Mouse (Mus musculus): Measurements from ENCODE around the gene Rpusd1. TPM values are rescaled to one million over a fixed set of nuclear protein-coding genes. Genes with fewer than 3 reads are reported as not detected.

The Rpusd1 gene
- polyA plus RNA-seq (2015; fragmentation: Nextera tagmentation; extraction: Ambion mirVana): 16.9 and 18.7 TPM in 2 replicates

DNA sequence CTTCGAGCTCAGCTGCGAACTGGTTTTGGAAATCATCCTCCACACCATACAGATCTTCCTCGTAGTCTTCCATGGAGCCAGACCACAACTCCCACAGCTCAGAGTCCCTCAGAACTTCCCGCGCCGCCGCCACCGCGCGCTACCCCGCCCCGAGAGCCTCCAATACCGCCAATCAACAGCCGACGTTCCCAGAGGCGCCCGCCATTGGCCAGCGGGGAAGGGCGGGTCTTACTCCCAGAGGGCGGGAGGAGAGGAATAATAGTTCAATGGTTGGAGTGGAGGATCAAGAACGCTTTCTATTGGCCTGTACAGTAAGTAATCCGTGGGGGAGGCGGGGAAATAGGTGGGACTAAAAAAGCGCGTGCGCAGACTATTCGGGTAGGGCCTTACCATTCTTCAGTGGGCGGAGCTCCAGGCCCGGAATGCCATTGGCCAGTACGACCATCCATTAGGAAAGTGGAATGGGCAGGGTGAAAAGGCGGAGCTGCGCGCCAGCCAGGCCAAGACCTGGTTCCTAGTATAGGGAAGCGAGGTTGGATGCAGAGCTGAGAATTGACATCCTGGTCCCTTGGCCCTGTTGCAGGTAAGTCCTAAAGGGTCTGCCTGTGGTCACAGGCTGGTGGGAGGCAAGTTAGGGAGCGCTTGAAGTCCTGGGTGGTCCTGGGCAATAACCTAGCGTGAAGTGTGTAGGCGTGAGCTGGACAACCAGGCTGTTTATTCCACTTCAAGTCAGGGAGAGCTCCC is at the start of gene Rpusd1, which contains the start of gene Chtf18:
Rpusd1 (plus strand) TSS at position 406 of the 744 bp plus-strand sequence.
Chtf18 (minus strand) TSS at position 155 of the 744 bp plus-strand sequence.
- DNase-seq (ENCODE audit: low spot score): peak; percentile 99

DNA sequence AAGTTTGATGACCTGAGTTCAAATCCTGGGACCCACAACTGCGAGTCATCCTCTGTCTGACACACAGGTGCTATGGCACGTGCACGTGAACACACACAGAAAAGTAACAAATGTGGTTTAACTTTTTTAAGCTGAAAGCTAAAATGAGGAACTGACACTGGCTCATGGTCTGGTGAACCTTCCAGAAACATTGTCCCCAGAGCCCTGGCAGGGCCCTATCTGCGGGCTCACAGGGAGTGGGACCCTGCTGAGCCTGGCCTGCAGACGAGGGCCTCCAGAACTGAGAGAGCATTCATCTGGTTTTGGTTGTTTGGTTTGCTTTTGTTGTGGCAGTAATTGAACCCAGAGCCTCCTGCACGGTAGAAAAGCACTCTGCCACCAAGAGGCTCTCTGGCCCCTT is 49.5 kb upstream of the Rpusd1 start:
- no peak for DNase-seq (ENCODE audit: low spot score)

DNA sequence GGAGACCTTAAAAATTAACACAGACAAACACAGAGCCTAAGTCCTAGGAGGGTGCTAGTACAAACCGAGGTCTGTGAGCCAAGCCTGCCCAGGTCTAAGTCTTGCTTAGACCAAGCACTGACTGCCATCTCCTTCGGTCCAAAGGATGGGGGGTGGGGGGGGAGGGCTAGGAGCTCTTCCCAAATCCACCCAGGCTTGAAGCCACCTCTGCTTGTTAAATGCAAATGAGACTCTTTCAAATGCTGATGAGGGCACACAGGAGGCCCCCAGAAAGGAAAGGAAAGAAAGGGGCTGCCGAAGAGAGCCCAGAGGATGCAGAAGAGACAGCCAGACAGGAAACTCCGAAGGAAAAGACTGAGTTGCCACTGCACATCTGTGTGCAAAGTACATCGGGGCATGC is 47.7 kb upstream of the Rpusd1 start:
- DNase-seq (ENCODE audit: low spot score): no peak

DNA sequence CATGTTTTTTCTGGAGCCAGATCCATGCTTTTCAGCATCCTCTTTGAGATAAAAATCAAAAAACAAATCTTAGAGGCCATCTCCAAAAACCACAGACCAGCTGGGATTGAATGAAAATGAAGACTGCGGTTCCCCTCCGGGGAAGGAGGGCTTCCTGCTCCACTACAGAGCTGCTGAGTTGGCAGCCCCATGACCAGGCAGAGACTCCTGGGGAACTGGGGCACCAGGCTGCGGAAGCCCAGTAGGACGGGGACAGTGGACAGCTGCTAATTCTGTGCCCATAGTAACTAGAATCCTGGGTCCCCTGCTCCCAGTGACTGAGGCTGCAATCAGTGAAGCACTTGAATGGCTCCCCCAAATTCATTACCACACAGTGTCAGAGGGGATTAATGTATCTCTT is 45.8 kb upstream of the Rpusd1 start:
- DNase-seq (ENCODE audit: low spot score): no peak

DNA sequence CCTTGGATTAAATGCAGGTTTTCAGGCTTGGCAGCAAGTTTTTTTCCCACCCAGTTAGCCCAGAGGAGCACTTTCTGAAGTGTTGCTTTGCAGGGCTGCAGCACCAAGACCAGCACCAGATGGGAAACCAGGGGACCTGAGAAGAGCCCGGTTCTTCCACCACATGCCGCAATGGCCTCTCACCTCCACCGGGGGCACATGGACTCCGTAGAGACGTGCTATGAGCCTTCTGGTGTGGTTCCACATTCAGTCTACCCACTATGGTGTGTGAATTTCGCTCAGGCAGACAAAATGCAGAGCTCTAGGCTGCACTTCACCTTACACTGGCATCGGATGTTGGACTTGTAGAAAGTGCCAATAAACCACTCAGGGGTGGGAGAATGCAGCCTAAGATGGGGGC is 41.1 kb upstream of the Rpusd1 start:
- peak; percentile 33 for DNase-seq (ENCODE audit: low spot score)

DNA sequence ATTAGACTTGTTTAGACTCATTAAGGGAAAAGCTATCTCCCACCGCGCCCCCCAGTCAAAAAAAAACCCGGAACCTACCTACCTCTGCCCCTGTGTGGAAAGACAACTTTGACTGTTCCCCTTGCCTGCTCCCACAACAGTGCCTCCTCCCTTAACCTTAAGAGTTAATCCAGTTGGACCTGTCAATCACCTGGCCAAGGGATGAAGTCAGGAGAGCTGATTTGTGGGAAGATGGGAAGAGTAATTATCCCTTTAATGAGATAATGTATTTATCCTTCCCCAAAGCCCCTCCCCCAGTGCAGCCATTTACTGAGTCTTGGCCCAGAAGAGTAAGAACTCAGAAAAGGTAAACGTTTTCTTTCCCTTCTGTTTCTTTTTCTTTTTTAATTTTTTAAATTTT is 38.5 kb upstream of the Rpusd1 start:
- no peak for DNase-seq (ENCODE audit: low spot score)

DNA sequence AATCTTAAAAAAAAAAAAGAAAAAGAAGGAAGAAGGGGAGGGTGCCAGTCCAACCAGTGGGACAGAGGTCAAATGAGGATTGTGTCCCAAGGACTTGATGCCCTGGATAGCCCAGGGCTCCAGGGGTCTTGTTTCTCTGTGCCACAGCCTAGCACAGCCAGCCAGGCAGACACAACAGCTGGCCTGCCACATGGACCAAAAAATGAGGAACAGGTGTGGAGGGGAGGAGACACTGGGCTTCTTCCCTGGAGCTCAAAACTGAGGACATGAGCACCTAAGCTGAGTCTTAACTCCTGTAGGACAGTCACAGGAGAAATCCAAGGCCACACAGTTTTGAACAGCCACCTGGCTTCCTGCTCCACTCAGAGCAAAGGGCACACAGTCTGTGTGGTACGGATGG is 31.2 kb upstream of the Rpusd1 start:
- DNase-seq (ENCODE audit: low spot score): no peak

DNA sequence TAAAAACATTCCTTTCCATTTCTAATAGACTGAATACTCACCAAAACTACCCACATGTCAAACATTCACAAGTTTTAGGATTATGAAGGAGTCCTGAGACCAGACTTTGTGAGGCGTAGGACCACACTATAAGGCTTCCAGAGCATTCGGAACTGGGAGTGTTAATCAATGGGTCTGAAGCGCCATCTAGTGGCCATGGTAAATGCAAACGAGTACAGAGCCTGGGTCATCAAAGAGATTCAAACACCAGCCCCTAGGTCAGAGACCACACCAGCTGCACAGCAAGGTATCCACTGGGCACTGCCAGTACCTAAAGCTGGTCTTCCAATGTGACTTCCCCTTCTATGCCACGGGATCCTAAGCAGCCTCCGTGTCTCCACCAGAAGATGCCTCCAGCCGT is 29.0 kb upstream of the Rpusd1 start:
- DNase-seq (ENCODE audit: low spot score): peak; percentile 77

DNA sequence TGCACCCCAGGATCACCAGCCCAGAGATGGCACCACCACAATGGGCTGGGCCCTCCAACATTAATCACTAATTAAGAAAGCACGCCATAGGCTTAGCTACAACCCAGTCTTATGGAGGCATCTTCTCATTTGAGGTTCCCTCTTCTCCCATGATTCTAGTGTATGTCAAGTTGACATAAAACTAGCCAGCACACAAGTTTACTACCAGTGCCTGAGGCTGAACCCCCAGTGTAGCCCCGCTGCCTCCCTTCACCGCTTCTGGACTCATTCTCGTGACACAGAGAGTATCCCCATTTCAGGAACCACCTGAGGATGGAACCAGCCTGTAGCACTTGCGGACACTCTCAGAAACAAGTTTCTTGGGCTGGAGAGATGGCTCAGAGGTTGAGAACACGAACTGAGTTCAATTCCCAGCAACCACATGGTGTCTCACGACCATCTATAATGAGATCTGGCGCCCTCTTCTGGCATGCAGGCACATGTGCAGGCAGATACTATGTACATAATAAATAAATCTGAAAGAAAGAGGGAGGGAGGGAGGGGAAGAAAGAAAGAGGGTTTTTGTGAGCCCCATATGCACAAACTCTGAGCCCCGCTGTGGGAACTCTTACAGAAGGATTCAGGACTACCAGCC is 26.5 kb upstream of the Rpusd1 start:
- DNase-seq (ENCODE audit: low spot score): peak; percentile 12

DNA sequence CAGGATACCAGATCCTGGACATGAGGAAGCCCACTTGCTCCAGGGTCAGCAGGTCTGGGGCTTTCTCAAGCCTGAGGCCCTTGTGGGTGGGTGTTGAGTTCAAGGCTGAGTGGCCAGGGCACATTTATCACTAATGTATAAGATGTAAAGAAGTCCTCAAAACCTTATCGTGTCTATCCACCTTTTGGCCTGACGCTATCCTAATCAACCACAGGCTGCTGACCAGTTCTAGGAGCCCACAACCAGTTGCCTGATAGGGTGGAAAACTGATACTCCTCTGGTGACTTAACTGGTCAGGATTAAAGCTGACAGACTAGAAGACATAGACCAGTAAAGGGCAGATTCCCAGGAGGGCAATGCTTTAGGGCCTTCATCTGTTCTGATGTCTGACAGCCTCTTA is 17.5 kb upstream of the Rpusd1 start:
- DNase-seq (ENCODE audit: low spot score): no peak

DNA sequence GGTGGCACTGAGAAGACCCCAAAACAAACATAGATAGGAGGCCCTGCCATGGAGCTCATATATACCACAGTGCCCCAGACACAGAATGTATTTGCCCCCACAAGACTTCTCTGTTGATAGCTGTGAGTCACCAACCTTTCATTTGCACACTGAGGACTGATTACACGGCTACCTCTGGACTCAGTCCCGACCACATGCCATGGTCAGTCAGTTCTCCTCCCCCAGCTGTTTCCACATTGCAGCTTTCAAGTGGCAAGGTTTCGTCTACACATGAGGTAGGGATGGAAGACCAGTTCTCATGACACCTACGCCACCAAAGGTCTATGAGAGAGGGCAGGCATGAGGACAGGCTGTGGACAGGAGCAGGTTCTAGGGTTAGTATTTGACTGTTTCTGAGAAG is 16.3 kb upstream of the Rpusd1 start:
- no peak for DNase-seq (ENCODE audit: low spot score)

DNA sequence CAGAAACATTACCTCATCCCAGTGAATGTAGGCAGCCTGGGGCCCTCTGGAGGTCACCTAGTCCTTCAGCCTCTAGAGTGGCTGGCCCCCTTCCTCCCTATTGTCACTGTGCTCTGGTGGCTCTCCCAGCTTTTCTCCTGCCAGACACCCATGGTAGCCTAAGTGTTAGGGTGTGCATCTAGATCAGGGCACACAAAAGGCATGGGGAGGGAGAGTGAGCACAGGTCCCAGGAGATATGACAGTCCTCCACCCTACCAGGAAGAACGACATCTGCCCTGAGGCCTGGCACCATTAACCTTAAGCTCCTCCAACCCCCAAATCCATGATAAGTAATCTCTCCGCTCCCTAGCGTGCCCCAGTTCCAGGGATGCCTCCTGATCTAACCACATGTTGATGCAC is 11.8 kb upstream of the Rpusd1 start:
- DNase-seq (ENCODE audit: low spot score): no peak

DNA sequence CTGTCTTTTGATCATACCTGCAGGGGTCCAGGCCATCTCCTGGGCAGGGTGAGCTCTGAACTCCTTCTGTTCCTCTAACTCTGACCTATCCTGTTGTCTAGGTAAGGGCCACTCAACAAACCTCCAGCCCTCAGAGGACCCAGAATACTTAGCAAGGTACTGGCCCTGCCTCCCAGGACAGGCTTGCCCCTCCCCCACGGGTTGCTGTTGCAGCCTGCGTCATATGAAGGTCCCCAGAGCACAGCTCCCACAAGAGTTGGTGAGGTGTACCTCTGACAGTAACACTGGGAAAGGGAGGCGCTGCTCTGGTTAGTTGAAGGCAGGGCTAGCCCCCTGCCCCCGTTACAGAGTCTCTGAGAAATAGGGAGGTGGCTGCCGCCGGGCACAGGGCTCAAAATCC is 11.3 kb upstream of the Rpusd1 start:
- DNase-seq (ENCODE audit: low spot score): no peak

DNA sequence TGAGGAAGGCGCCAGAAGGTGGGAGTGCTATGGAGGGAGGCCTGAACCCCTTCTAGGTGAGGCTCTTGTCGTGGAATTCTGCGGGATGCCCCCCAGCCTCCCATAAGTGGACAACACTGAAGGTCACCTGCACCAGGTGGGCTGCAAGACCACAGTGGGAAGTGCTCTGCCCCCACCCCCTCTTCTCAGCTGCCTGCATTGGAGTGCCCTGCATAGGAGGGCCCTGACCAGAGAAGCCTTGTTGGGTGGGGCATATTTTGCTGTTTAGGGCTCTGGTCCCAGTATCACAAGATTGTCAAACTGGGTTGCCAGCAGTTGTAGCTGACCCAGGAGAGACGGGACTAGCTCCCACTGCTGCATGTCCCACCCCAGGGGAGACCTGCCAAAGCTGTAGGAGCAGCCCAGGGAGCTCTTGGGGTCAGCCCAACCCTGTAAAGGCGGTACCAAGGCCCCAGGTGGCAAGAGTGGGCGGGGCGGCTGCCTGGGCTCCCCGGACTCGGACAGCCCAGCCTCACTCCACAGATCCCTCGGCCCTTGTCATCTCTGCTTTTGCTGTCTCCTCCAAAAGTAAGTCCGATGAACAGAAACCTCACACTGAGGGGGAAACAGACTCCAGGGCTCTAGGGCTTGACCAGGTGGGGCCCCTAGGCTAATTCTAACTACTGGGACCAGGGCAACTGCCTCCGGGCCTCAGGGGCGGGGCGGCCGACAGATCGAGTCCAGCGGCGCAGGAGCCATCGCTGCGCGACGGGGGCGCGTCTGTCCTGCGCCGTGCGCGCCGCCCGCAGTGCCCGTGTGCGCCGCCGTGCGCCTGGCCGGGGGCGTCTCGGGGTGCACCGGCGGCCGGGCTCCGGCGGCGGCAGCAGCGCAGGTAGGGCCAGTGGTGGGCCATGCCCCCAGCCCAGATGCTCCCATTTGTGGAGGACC is 10.5 kb upstream of the Rpusd1 start, which contains the start of gene Gng13:
Gng13 (plus strand) TSS at position 461 of the 927 bp plus-strand sequence.
- no peak for DNase-seq (ENCODE audit: low spot score)

DNA sequence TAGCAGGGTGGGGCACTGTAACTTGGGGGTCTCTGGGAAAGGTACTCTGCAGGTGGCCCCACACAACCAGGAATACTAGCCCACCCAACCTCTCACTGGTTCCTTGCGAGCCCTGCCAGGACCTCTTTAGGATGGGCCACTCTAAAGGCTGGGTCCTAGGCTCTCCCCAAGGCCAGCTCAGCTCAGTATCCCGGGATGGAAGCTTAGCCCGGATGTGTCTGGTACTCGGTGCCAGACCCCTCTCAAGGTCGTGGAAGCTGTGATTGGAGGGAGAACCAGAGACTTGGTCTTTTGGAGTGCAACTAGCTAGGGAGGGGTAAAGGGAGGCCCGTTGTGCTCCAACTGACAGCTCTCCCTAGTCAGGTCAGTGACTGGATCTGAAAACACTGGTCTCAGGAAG is 9.8 kb upstream of the Rpusd1 start:
- DNase-seq (ENCODE audit: low spot score): no peak

DNA sequence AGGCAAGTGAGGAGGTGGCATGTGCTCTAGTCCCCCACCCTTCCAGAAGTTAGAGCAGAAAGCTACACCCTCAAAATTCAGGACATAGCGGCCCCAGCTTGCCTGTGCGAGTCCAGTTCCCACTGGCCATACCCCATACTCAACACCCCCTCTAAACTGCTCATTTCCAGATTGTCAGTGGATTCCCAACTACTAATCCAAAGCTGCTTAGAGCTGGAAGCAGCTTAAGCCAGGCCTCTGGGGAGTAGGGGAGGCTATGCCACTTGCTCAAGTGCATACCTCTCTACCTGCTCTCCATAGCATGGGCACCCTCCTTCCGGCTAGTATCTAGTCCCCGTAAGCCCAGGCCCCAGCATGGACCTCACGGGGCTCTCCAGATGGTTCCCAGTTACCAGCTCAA is 6.0 kb upstream of the Rpusd1 start:
- no peak for DNase-seq (ENCODE audit: low spot score)

DNA sequence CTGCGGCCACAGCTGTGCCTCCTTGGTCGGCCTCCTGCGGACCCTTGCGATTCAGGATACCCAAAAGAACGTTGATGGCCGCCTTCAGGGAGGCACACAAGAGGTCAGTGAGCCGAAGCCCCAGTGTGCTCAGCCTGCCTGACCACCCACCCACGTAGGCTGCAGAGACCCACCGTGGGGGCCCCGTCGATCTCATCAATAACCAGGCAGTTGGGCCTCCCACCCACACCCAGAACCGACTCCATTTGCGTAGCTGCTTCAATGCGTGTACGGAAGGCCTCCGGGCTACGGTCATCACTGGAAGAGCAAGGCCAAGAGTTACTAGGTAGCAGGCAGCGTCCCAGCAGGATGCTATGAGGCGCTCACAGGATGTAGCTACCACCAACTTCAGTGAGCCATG is 4.0 kb upstream of the Rpusd1 start:
- no peak for DNase-seq (ENCODE audit: low spot score)

DNA sequence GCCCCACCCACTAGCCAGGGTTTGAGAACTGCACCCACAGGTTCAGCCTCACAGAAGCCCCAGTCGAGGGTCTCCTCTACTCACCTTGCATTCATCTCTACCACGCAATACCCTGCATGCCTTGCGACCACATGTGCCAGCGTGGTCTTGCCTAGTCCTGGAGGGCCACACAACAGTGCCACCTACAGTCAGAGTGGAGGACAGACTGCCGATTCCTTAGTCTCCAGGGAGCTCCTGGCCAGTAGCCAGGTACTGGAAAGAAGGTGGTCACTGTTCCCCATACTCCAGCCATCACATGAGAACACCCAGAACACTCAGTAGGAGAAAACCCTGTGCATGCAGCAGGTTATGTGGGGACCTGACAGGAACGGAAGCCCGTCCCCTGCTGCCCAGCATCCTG is 3.6 kb upstream of the Rpusd1 start:
- no peak for DNase-seq (ENCODE audit: low spot score)

DNA sequence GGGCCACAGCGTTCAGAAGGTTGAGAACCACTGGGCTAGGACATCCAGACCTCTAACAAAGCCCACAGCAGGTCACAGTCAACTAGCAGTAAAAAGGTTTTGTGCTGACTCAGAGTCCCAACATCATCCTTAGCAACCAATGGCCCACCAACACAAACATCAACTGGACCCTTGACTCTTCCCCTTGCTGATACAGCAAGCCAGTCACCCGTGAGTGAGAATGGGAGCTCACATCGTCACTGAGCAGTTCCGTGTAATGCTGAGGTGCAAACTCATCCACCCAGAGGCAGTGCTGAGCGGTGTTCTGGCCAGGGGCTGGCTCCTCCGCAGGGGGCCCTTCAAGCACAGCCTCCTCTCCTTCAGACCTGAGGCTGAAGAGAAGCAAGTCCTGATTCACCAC is 2.2 kb upstream of the Rpusd1 start:
- no peak for DNase-seq (ENCODE audit: low spot score)

DNA sequence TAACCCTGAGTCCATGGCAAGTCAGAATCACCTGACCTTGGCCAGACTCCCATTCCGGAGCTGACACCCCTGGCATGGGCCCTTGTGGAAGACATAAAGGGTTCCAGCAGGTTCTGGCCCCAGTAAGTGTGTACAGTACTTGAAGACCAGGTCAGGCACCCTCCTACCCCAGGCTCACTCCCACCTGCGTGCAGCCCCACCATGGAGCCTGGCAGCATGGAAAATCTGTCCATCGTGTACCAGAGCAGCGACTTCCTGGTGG is 470 bp downstream of the Rpusd1 start:
- no peak for DNase-seq (ENCODE audit: low spot score)

DNA sequence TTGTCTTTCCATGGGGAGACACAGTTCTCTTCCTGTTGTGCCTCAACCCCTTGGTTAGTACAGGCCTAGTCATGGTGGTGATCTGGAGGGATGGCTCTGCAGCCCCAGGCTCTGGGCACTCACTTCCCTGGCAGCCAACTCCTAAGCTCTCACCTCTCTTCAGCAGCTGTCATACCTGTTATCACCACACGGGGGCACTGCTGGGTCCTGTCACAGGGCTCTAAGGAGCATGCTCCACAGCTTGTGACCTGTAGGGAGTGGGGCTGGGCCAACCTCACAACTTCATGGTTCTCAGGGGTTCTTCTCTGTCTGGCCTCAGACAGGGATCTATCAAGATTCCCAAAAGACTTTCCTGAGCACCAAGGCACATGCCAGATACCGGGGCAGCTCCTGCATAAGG is 4.6 kb downstream of the Rpusd1 start:
- DNase-seq (ENCODE audit: low spot score): peak; percentile 87

DNA sequence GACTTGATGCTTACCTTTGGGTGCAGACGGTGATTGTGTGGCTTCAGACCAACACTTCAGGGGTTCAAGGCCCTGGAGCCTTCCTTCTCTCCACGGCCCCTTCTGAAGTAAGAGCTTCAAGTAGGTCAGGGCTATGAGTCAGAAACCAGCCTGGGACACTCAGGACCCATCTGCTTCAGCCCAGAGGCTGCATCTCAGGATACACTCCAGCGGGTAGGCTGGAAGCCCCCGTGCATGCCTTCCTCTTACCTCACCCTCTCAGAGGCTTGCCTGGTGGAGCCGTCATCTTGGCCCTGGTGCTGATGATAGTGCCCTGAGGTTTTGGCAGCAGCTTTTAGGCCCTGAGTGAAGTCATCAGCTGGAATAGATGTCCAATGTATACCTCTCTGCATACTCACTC is 7.8 kb downstream of the Rpusd1 start:
- DNase-seq (ENCODE audit: low spot score): no peak

Data from thymus, postnatal 0 days (tissue).